Mouse (Mus musculus) hindbrain, embryonic 15.5 days (tissue): ENCODE measurements around the gene Olfr221. TPM values are rescaled to one million over a fixed set of nuclear protein-coding genes. Genes with fewer than 3 reads are reported as not detected.

ENCODE experiments used
- ATAC-seq: fragments of 200-750 bp; cut with Nextera tagmentation; 2 replicates; pipeline ENCODE4 v1.8.0; 2017; ENCODE audit warnings: low read depth, moderate number of reproducible peaks, moderate TSS enrichment; ENCODE audit not compliant: low FRiP score
- H3K27ac ChIP-seq: fragments of 300-500 bp; sonication (generic); replicated peaks from 2 replicates; pipeline ENCODE4 v1.5.1; 2015; ENCODE audit warnings: mild to moderate bottlenecking, inconsistent platforms
- H3K27me3 ChIP-seq: fragments of 300-500 bp; sonication (generic); 2 replicates; pipeline ENCODE4 v1.6.1; 2015; ENCODE audit warnings: control low read depth, inconsistent platforms
- H3K36me3 ChIP-seq: fragments of 300-500 bp; sonication (generic); 2 replicates; pipeline ENCODE4 v1.6.1; 2015; ENCODE audit warnings: control low read depth, inconsistent platforms
- H3K4me1 ChIP-seq: fragments of 300-500 bp; sonication (generic); replicated peaks from 2 replicates; pipeline ENCODE4 v1.6.1; 2015; ENCODE audit warnings: control low read depth, inconsistent platforms
- H3K4me2 ChIP-seq: fragments of 300-500 bp; sonication (generic); 2 replicates; pipeline ENCODE4 v1.6.1; 2015; ENCODE audit warnings: moderate library complexity, mild to moderate bottlenecking, inconsistent platforms
- H3K4me3 ChIP-seq: fragments of 300-500 bp; sonication (generic); 2 replicates; pipeline ENCODE4 v1.5.1; 2015; ENCODE audit warnings: mild to moderate bottlenecking, inconsistent platforms
- H3K9ac ChIP-seq: fragments of 300-500 bp; sonication (generic); 2 replicates; pipeline ENCODE4 v1.6.1; 2015; ENCODE audit warnings: inconsistent platforms
- H3K9me3 ChIP-seq: fragments of 300-500 bp; sonication (generic); 2 replicates; pipeline ENCODE4 v1.6.1; 2016; ENCODE audit warnings: control low read depth, inconsistent platforms
- WGBS: fragments of 180-500 bp; shearing (Covaris S2); methylation state at CpG from one replicate; pipeline ENCODE4 v1.1.7; 2015; 5-methylcytosine and 5-hydroxymethylcytosine counted together
- polyA plus RNA-seq: library from polyadenylated mRNA; unstranded; fragments of >200 nt; fragmentation: Nextera tagmentation; extraction: Ambion mirVana; gene quantifications from 2 replicates; pipeline ENCODE4 v1.2.1, GENCODE M21; 2015

Olfr221 gene
- polyA plus RNA-seq, 1 experiment from 2014 or later = 0.05 TPM

DNA sequence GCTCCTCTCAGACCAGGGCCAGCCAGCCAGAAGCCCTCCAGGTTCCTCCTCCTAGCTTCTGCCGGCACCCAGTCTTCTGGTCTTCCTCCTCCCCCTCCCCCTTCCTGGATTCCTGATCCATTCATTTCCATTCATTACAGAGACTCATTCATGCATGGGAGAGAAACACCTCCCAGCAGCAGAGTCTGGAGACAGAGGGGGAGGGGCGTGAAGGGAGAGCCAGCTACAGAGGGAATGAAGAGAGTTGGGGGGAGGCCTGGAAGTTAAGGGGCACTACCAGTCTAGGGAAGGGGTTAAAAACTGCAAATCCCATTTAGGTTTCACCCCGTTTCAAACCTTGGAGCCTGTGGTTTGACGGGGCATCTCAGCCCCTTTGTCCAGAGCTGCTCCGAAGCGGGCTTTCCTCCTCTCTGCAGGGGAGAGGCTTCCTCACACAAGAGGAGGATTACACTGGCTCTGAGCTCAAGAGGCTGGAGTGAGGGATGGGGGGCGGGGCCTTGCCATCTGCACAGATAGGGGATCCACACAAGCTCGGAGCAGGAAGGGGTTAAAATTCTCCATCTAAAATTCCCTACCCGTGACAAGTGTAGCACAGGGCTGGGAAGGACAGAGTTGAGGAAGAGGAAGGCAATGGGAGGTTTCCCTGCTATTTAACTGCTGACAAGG is 31.7 kb downstream of the Olfr221 start:
- peak overlapping the region; percentile 45 for H3K9ac ChIP-seq
- peak overlapping the region; percentile 34 for H3K4me3 ChIP-seq
- H3K4me1 ChIP-seq = peaks cover 71% of the 10 kb centered on the region
- no peaks in the 10 kb centered on the region for H3K9me3 ChIP-seq
- WGBS = 2% methylated on average over 9 of the region's 9 CpGs
- peak overlapping the region; percentile 70 for H3K4me2 ChIP-seq
- ATAC-seq = peak; percentile 72
- peak overlapping the region; percentile 96 for H3K27ac ChIP-seq
- H3K27me3 ChIP-seq = no peaks in the 10 kb centered on the region
- peaks cover 22% of the 10 kb centered on the region for H3K36me3 ChIP-seq

DNA sequence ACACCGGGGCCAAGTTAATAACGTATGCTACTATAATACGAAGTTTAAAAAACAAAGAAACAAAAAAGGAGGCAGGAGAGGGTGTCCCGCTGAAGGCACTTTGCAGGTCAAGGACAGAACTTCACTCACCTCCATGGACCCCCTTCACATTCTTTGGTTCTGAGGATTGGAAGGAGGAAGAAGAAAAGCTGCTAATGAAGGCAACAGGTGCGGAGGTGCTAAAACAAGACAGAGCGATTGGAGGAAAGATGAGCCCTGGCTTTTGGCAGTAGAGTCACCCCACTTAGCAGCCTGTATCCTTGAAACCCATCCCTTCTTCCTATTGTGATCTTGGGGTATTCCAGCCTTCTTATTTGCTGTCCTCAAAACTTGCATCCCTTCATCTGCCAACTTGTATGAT is 32.4 kb downstream of the Olfr221 start:
- Histone ChIP-seq H3K36me3 (peaks cover 29% of the 10 kb centered on the region), H3K4me3 (peak overlapping the region; percentile 34), H3K4me1 (peaks cover 70% of the 10 kb centered on the region), H3K9me3 (no peaks in the 10 kb centered on the region), H3K27ac (peak overlapping the region; percentile 96), H3K27me3 (no peaks in the 10 kb centered on the region), H3K4me2 (peak overlapping the region; percentile 70), H3K9ac (peak overlapping the region; percentile 45; the same call in 1 of the 2 replicates)
- no peak for ATAC-seq
- 34% methylated on average over 6 of the region's 6 CpGs for WGBS

DNA sequence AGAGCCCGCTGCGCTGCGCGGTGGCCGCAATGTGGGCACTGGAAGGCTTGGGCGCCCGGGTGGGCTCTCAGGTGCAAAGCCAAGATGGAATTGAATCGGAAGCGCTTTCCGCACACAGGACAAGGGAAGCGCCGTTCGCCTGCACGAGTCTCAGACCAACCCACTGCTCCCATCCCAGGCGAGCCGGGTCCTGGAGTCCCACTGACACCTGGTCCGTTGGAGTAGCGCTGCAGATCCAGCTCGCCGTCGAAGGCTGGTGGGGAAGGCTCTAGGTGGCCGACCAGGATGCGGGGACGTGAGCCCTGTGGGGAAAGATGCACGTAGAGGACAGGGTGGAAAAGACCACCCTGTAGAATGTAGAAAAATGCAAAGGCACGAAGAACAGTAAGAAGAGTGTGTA is 32.9 kb downstream of the Olfr221 start:
- H3K9ac ChIP-seq = peak overlapping the region; percentile 12; the same call in 1 of the 2 replicates
- H3K4me3 ChIP-seq = peak overlapping the region; percentile 9; the same call in 1 of the 2 replicates
- H3K27ac ChIP-seq = peak overlapping the region; percentile 17
- peaks cover 31% of the 10 kb centered on the region for H3K36me3 ChIP-seq
- H3K27me3 ChIP-seq = no peaks in the 10 kb centered on the region
- WGBS = 31% methylated on average over 26 of the region's 26 CpGs
- ATAC-seq = no peak
- H3K4me2 ChIP-seq = peak overlapping the region; percentile 70
- H3K4me1 ChIP-seq = peaks cover 74% of the 10 kb centered on the region
- no peaks in the 10 kb centered on the region for H3K9me3 ChIP-seq

DNA sequence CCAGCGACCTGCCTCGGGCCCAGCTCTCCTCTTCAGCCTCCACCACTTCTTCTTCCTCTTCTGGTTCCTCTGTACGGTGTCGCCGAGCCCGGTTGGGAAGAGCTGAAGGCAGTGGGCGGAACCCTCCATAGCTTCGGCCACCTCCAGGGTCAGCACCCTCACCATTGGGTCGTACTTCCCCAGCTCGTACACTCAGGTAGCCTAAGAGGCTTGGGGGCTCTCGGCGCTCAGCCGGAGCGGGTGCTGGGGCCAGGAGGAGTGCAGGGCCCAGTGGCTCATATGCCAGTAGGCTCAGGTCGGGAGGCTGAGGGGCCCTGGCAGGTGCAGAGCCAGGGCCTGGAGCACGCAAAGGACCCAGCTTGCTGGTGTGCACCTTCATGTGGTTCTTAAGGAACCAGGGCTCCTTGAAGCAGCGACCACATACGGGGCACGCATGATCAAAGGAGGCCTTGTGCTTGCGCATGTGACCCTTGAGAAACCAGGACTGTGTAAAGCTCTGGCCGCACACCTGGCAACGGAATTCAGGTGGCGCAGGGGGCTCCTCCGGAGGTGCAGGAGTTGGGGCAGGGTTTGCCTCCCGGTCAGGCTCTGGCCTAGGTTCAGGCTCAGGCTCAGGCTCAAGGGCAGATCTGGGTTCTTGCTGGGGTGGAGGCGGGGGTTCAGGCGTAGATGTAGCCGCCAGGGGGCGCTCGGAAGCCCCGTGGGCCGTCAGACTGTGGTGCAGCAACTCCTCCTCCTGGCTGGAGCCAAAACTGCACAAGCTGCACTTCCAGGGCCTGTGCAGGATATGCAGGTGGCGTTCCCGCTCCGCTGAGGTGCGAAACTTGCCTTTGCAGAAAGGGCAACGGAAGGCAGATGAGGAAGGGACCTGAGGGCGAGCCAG is 33.7 kb downstream of the Olfr221 start:
- Histone ChIP-seq H3K4me1 (peaks cover 80% of the 10 kb centered on the region), H3K4me3 (peak overlapping the region; percentile 9; the same call in 1 of the 2 replicates), H3K36me3 (peaks cover 31% of the 10 kb centered on the region), H3K9ac (peak overlapping the region; percentile 12; the same call in 1 of the 2 replicates), H3K27ac (peak overlapping the region; percentile 17), H3K27me3 (no peaks in the 10 kb centered on the region), H3K4me2 (peak overlapping the region; percentile 70), H3K9me3 (no peaks in the 10 kb centered on the region)
- 0 out of 2 replicates have a peak, but pooled peaks have one; percentile 5 for ATAC-seq
- WGBS = 54% methylated on average over 38 of the region's 38 CpGs

DNA sequence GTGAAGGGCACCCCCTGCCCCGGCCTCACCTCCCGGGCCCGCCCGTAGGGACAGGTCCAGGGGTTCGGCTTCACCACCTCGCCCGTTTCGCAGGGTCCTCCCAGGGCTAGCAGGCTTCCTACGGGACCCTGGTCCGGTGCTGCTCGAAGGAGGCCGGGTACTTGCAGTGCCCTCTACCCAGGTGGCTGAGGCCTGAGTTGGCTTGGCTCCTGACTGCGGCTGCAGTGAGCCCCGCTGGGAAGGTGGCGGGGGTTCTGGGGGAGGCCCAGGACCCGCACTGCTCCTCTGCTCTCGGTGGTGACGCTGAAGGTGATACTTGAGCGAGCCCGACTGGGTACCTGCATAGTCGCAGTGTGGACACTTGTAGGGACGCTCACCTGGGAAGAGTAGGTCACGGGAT is 35.5 kb downstream of the Olfr221 start:
- no peak overlapping the region for H3K9ac ChIP-seq
- ATAC-seq = no peak
- H3K4me2 ChIP-seq = no peak overlapping the region
- 93% methylated on average over 23 of the region's 23 CpGs for WGBS
- H3K27ac ChIP-seq = no peak overlapping the region
- H3K4me1 ChIP-seq = peaks cover 67% of the 10 kb centered on the region
- no peaks in the 10 kb centered on the region for H3K27me3 ChIP-seq
- no peak overlapping the region for H3K4me3 ChIP-seq
- H3K9me3 ChIP-seq = no peaks in the 10 kb centered on the region
- peaks cover 43% of the 10 kb centered on the region for H3K36me3 ChIP-seq

DNA sequence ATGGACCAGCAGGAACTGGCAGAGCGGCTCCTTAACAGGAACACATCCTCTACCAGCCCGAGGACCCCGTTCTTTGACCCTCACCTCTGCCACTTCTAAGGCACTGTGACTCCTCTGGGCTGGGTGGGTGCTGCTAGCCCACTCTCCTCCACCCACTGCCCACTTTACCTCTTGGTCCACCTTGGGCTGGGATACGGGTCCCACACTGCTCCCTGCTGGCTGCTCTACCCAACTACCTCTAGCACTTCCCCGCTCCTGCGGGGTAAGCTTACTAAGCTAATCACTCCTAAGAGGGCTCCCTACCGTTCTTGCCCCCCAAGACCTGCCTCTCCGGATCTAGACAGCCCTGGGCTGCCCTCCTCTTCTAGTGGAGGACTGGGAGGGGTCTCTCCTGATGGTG is 36.0 kb downstream of the Olfr221 start:
- Histone ChIP-seq H3K4me2 (no peak overlapping the region), H3K27me3 (no peaks in the 10 kb centered on the region), H3K4me3 (no peak overlapping the region), H3K9me3 (no peaks in the 10 kb centered on the region), H3K36me3 (peaks cover 45% of the 10 kb centered on the region), H3K27ac (no peak overlapping the region), H3K9ac (no peak overlapping the region), H3K4me1 (peaks cover 62% of the 10 kb centered on the region)
- WGBS = 74% methylated on average over 8 of the region's 8 CpGs
- no peak for ATAC-seq

DNA sequence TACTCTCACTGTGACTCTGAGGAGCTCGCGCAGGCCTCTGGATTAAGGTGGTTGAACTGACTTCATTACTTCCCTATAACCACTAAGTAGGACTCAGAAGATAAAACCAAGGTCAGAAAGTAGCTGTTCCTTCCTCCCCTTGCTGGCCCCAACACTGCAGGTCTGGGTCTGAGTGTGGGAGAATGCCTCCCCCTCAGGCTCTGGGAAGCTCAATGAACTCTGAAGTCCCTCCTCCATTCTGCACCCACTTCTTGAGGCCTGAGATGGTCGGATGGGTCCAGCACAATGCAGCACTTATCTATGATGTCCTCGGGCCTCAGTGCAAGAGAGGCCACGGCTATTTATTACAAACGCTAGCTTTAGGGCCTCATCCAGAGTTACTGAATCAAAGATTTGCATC is 36.6 kb downstream of the Olfr221 start:
- no peaks in the 10 kb centered on the region for H3K27me3 ChIP-seq
- H3K9me3 ChIP-seq = no peaks in the 10 kb centered on the region
- no peak overlapping the region for H3K9ac ChIP-seq
- peaks cover 49% of the 10 kb centered on the region for H3K36me3 ChIP-seq
- no peak overlapping the region for H3K4me3 ChIP-seq
- H3K4me2 ChIP-seq = no peak overlapping the region
- peaks cover 56% of the 10 kb centered on the region for H3K4me1 ChIP-seq
- ATAC-seq = no peak
- WGBS = 84% methylated on average over 6 of the region's 6 CpGs
- peak overlapping the region; percentile 13 for H3K27ac ChIP-seq

DNA sequence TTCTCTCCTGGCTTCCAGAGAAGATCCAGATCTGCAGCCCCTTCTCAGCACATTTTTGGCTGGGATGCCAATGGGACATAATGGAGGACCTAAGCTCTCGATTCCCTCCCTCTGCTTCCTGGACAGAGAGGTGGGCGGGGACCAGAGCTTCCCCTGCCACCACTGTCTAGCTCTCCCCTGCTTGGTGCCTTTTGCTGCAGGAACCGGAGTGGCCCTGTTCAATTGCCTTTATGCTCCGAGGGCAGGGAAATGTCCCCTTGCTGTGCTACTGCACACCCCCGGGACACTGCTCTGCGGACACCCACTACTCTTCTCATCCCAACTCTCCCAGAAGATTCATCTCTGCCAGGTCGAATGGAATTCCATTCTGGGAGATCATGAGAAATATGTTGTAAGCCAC is 37.1 kb downstream of the Olfr221 start:
- Histone ChIP-seq H3K27me3 (no peaks in the 10 kb centered on the region), H3K27ac (peak overlapping the region; percentile 88), H3K9ac (no peak overlapping the region), H3K4me3 (no peak overlapping the region), H3K9me3 (no peaks in the 10 kb centered on the region), H3K36me3 (peaks cover 53% of the 10 kb centered on the region), H3K4me2 (no peak overlapping the region), H3K4me1 (peaks cover 51% of the 10 kb centered on the region)
- 56% methylated on average over 7 of the region's 7 CpGs for WGBS
- ATAC-seq = no peak

DNA sequence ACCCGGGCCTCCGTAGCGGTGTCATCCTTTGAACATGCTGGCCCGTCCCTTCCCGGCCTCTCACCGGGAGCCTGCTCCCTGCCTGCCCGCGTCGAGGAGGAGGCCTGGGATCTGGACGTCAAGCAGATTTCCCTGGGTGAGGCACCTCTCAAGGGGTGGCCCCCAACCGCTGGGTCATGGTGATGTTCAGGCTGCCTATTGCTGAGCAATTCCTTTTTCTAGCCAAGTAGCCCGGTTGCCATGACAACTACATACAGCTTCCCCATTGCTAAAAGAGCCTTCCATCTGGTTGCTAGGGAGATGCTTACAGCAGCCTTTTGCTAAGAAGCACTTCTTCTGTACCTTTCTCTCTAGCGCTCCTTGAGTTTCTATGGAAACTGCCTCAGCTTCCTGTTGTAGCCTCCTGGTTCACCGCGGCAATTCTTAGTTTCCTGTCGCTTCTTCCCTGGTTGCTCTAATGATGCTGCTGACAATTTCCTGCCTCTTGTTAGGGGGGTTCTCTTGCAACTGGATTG is 38.2 kb downstream of the Olfr221 start:
- Histone ChIP-seq H3K9ac (peak overlapping the region; percentile 30), H3K4me1 (peaks cover 40% of the 10 kb centered on the region), H3K4me3 (peak overlapping the region; percentile 12), H3K27me3 (no peaks in the 10 kb centered on the region), H3K4me2 (peak overlapping the region; percentile 50), H3K9me3 (no peaks in the 10 kb centered on the region), H3K27ac (peak overlapping the region; percentile 88), H3K36me3 (peaks cover 62% of the 10 kb centered on the region)
- ATAC-seq = peak; percentile 87
- WGBS = 4% methylated on average over 16 of the region's 16 CpGs

DNA sequence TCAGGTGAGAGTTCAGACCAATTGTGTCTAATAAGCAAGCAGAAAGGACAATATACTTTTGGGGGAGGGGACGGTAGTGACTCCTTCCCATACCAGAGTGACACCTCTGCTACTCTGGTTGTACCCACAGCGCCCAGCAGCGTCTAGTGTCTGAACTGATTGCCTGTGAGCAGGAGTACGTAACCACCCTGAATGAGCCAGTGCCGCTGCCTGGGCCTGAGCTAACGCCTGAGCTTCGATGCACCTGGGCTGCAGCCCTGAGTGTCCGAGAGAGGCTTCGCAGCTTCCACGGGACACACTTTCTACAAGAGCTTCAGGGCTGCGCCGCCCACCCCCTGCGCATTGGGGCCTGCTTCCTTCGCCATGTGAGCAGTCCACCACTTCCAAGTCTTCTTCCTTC is 44.8 kb downstream of the Olfr221 start:
- Histone ChIP-seq H3K4me2 (no peak overlapping the region), H3K9ac (no peak overlapping the region), H3K9me3 (no peaks in the 10 kb centered on the region), H3K27ac (no peak overlapping the region), H3K4me1 (no peaks in the 10 kb centered on the region), H3K36me3 (peaks cover 74% of the 10 kb centered on the region), H3K27me3 (no peaks in the 10 kb centered on the region), H3K4me3 (no peak overlapping the region)
- 90% methylated on average over 14 of the region's 14 CpGs for WGBS
- no peak for ATAC-seq

DNA sequence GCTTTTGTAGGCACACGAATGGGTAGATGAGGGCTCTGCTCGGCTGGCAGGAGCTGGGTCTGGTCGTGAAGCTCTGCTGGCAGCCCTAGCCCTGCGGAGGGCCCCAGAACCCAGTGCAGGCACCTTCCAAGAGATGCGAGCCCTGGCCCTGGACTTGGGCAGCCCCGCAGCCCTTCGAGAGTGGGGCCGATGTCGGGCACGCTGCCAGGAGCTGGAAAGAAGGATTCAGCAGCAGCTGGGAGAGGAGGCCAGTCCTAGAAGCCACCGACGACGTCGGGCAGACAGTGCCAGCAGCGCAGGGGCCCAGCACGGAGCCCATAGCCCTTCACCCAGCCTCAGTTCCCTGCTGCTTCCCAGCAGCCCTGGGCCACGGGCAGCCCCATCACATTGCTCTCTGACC is 45.4 kb downstream of the Olfr221 start:
- WGBS = 49% methylated on average over 17 of the region's 17 CpGs
- Histone ChIP-seq H3K36me3 (peaks cover 74% of the 10 kb centered on the region), H3K9ac (no peak overlapping the region), H3K4me1 (no peaks in the 10 kb centered on the region), H3K9me3 (no peaks in the 10 kb centered on the region), H3K27me3 (no peaks in the 10 kb centered on the region), H3K4me3 (no peak overlapping the region), H3K4me2 (no peak overlapping the region), H3K27ac (no peak overlapping the region)
- peak; percentile 49; the same call in 1 of the 2 replicates for ATAC-seq
